Mouse (Mus musculus) bone marrow, adult 2 months (tissue): Measurements from ENCODE around the gene Nova2.

ENCODE experiments used
- CTCF ChIP-seq: fragments of 200-500 bp; IDR thresholded peaks from 2 replicates; pipeline ENCODE4 v1.5.1; 2011; ENCODE audit warnings: low read length, control low read depth; ENCODE audit not compliant: control insufficient read depth, insufficient read depth
- POLR2A ChIP-seq: fragments of 200-500 bp; IDR thresholded peaks from 2 replicates; pipeline ENCODE4 v1.6.1; 2011; ENCODE audit warnings: low read depth, mild to moderate bottlenecking, control low read depth, low read length, borderline replicate concordance; ENCODE audit not compliant: control insufficient read depth

- no peak for TF ChIP-seq CTCF
- TF ChIP-seq POLR2A = no peak
Measured at GRCm38 (mm10) chr7:18926911-18927310, 1.2 kb downstream of the Nova2 start.
